Mouse (Mus musculus): ENCODE results near the gene Lrrc63.

GRCm38 (mm10) chr14:75131324-75131935, 749 bp upstream of the Lrrc63 start:
- TF ChIP-seq ZC3H11A (IDR thresholded peaks at IDR 0.05; ENCODE audit: borderline replicate concordance, low read depth, low read length) (no peak), ZNF384 (IDR thresholded peaks at IDR 0.05; ENCODE audit: low read depth, low read length) (no peak), HCFC1 (IDR thresholded peaks at IDR 0.05; ENCODE audit: borderline replicate concordance, insufficient read depth, low read length) (no peak), MAFK (IDR thresholded peaks at IDR 0.05; ENCODE audit: insufficient read depth, low read depth, low read length) (no peak), CHD2 (IDR thresholded peaks at IDR 0.05; ENCODE audit: low read depth, low read length) (no peak)
